Mouse (Mus musculus) gastrocnemius, adult 2 months (tissue): ENCODE measurements around the gene Ppp1ca. TPM values are rescaled to one million over a fixed set of nuclear protein-coding genes. Genes with fewer than 3 reads are reported as not detected.

ENCODE experiments used
- DNase-seq: peaks from one replicate; pipeline ENCODE4 v3.0.0; 2022
- H3K27ac ChIP-seq: fragments of 200-600 bp; 2 replicates; pipeline ENCODE4 v1.8.1; 2022; ENCODE audit warnings: mild to moderate bottlenecking
- H3K4me3 ChIP-seq: fragments of 200-600 bp; 2 replicates; pipeline ENCODE4 v1.8.1; 2022; ENCODE audit warnings: mild to moderate bottlenecking, moderate library complexity
- CTCF ChIP-seq: fragments of 200-600 bp; IDR thresholded peaks from 2 replicates; pipeline ENCODE4 v1.8.1; 2022; ENCODE audit warnings: antibody characterized with exemption, mild to moderate bottlenecking, moderate library complexity
- intact Hi-C: fragments of 180-260 bp; cut with DNase I; formaldehyde crosslinking; loops from one replicate; pipeline ENCODE4 v1.15.1; 2025
- long read RNA-seq, 2 experiments: library from polyadenylated mRNA; stranded (forward); transcript quantifications; one replicate each; pipeline ENCODE4 v2.0.0; 2021
- total RNA-seq, 2 experiments: library from RNA; stranded (reverse); gene quantifications; 2 replicates each; pipeline ENCODE4 v1.2.3; 2021

Gene Ppp1ca
- total RNA-seq, result 100 to 1,000 TPM; 201 to 214 TPM
- long read RNA-seq, experiment 1, transcript Ppp1ca-201 (7 exons, 1,473 nt), result major isoform, 209 of 225 reads
- long read RNA-seq, experiment 1, partial matches to known transcripts, result 5 of 225 reads
- long read RNA-seq, experiment 1, other reads (novel, unspliced or antisense), result 9 of 225 reads
- long read RNA-seq, experiment 2, transcript Ppp1ca-201 (7 exons, 1,473 nt), result major isoform, 232 of 252 reads
- long read RNA-seq, experiment 2, partial matches to known transcripts, result 13 of 252 reads
- long read RNA-seq, experiment 2, other reads (novel, unspliced or antisense), result 7 of 252 reads

DNA sequence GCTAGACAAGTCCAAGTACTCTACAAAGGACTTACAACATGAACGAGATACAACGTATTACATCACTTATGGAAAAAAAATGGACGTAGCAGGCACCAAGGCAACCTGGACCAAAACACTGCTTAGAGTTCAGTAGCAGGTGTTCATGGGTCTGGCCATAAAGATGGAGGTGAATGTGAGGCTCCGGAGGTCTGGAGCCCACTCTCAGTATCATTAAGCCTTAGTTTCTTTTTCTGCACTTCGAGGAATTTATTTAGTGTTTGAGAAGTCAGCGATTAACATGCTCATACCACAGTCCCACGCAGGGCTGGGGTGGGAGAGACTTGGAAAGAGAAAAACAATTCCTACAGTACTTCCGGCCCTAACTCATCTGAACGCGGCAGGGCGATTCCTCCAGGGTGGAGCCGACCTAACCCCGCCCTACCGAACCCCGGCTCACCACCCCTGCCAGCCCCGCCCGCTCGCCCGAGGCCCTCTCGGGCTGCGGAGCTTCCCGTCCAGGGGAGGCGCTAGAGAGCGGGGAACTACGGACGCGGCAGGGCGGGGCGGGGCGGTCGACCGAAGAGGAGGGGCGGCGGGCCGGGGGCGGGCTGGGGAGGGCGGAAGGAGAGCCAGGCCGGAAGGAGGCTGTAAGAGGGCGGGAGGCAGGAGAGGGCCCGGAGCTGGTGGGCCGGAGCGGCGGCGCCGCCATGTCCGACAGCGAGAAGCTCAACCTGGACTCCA, at the start of gene Ppp1ca:
Gene Ppp1ca, plus strand, starts transcription at position 538 of the 723 bp plus-strand sequence.
- Histone ChIP-seq H3K4me3 (peak within 1 kb of the TSS; percentile 94), H3K27ac (peak within 1 kb of the TSS; percentile 98)
- TF ChIP-seq CTCF, result peak; percentile 79
- peak; percentile 99 for DNase-seq
- intact Hi-C loops, result loop anchor here (1.0 to 5.0 kb wide), 2 partner anchors 21 to 64 kb away; partner anchors contain the start of gene Aip

DNA sequence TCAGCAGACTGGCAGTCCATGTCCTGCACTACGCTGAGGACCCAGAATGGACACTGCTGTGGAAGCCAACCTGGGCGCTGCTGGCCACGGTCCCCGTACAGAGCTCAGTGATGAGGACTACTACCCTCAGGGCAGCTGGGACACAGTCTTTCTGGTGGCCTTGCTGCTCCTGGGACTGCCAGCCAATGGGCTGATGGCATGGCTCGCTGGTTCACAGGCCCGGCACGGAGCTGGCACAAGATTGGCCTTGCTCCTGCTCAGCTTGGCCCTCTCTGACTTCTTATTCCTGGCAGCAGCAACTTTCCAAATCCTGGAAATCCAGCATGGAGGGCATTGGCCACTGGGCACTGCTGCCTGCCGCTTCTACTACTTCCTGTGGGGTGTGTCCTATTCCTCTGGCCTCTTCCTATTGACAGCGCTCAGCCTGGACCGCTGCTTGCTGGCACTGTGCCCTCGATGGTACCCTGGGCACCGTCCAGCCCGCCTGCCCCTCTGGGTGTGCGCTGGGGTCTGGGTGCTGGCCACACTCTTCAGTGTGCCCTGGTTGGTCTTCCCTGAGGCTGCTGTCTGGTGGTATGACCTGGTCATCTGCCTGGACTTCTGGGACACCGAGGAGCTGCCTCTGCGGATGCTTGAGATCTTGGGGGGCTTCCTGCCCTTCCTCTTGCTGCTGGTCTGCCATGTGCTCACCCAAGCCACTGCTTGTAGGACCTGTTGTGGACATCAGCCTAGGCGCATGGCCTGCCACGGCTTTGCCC, 49.3 kb upstream of the Ppp1ca start:
- no peak for TF ChIP-seq CTCF
- peak; percentile 38 for DNase-seq
- Histone ChIP-seq H3K27ac (no peak overlapping the region), H3K4me3 (no peak overlapping the region)
- intact Hi-C loops, result no loop called here

DNA sequence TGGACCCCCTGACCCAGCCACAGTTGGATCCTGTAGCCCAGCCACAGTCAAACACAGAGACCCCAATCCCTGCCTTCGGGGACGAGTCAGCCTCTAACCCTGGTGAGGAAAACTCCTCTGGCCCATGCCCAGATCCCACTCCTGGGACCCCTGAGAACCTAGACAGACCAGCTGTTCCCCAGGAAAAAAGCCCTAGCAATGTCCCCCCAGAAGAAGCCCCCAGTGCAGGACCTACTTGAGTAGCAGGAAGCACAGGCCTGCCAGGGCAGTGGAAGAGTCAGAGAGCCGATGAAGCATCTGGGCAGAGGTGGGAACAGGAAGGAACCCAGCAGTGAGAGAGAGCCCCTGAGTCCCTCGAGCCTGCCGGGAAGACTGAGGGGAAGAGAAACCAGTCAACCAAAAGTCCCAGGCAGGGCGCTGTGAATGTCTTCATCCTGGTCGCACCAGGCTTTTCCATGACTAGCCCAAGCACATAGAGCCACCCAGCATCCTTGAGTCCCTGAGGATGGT, 48.1 kb upstream of the Ppp1ca start, which contains the start of gene Cabp4:
Gene Cabp4, minus strand, starts transcription at position 275 of the 510 bp plus-strand sequence.
- Histone ChIP-seq H3K4me3 (no peak within 1 kb of the TSS), H3K27ac (peak within 1 kb of the TSS; percentile 96)
- intact Hi-C loops, result no loop called here
- DNase-seq, result no peak
- TF ChIP-seq CTCF, result no peak

DNA sequence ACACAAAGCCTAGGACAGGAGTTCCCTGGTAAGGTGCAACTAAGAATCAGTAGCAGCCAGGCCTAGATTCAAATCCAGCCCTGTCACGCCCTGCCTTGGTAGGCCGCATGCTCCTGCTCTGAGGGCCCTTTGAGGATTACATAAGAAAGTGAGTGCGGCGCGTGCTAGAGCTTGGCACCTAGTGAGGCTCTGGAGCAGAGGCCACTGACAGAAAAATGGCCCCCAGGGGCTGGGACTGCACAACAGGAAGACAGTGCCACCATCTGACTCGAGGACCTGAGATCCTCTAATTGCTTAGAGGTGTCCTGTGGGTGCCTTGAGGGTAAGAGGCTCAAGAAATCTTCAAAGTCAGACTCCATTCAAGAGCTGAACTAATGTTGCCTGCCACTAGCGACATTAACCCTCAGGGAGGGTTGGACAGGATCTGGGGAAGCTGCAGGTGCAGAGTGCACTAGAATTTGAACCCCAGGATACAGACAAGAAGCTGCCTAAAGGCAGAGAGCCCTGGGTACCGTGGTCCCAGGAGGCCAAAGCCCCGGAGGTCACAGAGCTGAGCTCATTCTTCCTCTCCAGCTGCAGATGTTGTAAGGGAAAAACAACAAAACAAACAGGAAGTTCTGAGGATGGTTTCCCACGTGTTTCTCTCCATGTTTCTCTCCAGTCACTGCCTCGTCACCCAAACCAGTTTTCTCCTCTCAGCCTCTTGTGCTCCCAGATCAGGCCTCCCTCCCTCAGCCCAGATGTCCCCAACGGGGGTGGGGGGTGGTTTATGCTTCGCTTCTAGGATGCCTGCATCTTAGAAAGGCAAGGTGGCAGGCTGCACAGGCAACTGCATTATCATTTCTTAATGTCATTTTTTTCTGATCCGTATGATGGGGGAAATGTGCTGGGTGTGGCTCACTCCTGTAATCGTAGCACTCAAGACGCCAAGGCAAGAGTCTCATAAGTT, 47.0 kb upstream of the Ppp1ca start:
- intact Hi-C loops, result no loop called here
- no peak for TF ChIP-seq CTCF
- peak; percentile 56 for DNase-seq
- Histone ChIP-seq H3K4me3 (no peak overlapping the region), H3K27ac (peak overlapping the region; percentile 96)

DNA sequence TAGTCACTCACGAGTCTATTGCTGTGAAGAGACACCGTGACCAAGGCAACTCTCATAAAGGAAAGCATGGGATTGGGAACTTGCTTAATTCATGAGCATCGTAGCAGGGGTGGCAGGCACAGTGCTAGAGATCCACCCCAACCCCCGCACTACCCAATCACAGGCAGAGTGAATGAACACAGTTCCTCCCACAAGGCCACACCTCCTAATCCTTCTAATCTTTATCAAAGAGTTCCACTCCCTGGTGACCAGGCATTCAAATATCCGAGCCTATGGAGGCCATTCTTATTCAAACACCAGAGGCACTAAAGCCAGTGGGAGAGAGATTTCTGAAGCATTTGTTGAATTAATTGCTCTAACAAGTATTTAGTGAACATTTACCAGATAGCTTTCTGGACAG, 45.9 kb upstream of the Ppp1ca start:
- no peak overlapping the region for H3K4me3 ChIP-seq
- TF ChIP-seq CTCF, result no peak
- no peak for DNase-seq
- peak overlapping the region; percentile 96; the same call in 1 of the 2 replicates for H3K27ac ChIP-seq
- intact Hi-C loops, result no loop called here

DNA sequence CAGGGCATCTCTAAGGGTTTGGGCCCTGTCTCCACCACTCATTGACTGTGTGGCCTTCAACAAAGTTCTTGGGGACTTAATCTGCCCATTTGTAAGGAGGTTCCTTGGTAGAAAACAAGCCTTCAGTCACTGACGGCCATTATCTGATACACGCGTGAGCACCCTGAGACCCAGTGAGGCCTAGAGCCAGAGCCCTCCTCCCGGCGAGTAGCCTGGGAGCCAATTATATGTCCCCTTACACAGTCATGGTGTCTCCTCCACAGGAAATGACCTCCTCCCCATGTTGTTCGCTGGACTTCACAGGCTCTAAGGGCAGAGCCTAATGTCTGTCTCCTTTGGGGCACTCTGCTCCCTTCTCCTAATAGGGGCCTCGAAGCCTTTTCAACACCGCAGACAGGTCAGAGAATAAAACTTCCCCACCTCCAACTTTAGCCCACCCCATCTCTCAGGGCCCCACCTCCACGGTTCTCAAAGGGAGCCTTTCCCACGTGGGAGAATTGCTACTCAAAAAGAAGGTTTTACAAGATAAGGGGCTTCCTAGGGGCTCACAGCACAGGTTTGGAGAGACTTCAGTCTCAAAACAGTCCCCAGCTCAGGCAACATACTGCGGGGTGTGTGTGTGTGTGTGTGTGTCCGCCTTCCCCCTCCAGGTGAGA, 45.4 kb upstream of the Ppp1ca start:
- Histone ChIP-seq H3K4me3 (no peak overlapping the region), H3K27ac (peak overlapping the region; percentile 96)
- no peak for DNase-seq
- TF ChIP-seq CTCF, result no peak
- intact Hi-C loops, result no loop called here

DNA sequence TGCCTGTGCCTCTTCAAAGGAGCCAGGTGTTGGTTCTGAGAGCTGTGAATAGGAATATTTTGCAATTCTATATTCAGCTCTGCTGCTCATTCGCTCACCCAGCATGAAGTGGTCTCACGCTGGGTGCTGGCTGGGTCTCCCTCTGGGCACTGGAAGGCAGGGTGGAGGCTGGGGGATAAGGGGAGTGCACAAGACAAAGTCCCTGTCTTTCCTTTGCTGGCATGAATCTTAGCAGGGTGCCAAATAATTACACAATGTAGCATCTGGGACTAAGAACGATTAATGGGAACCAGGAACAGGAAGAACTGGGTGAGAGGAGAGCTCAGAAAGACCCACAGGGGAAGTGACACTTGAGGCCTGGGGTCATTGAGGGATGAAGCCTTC, 44.9 kb upstream of the Ppp1ca start:
- no peak for TF ChIP-seq CTCF
- Histone ChIP-seq H3K4me3 (no peak overlapping the region), H3K27ac (peak overlapping the region; percentile 96)
- no peak for DNase-seq
- intact Hi-C loops, result no loop called here

DNA sequence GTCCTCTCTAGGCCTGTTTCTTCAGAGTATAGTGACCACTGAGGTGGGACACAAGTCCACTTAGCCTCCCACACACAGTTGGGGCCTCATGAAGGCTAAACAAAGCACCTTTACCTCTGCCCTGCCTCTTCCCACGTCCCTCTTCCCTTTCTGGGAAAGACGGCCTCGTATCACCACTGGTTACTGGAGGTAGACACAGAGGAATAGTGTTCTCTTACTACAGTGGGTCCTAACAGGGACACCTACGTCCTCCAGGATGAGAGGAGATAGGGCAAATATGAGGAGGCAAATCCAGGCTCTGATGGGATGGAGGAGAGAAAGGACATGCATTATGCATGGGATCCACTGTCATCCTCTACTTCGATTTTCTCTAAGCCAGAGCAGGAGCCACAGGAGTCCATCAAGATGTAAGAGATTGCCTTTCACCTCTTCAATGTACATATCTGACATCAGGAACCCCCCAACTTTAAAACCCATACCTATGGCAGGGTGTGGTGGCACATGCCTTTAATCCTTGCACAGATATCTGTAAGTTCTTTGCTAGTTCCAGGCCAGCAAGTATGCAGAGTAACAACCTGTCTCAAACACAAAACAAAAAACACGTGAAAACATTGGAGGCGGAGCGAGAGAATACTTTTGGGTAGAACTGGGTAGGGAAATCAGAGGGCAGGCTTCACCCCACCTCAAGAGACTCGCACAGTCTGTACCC, 43.9 kb upstream of the Ppp1ca start:
- DNase-seq, result no peak
- TF ChIP-seq CTCF, result no peak
- peak overlapping the region; percentile 97 for H3K4me3 ChIP-seq
- peak overlapping the region; percentile 96 for H3K27ac ChIP-seq
- intact Hi-C loops, result no loop called here

DNA sequence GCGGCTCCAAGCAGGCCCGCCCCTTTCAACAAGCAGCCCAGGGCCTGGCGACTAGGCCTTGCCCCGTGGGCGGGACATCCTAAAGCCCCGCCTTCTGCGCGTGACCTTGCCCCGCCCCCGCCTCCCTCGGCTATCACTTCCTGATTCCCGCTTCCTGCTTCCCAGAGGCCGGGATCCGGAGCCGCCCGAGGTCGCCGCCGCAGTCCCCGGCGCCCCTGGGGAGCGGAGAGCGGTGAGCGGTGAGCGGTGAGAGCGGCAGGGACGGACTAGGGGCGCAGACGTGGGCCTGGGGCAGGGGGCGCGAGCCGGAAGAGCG, 43.4 kb upstream of the Ppp1ca start, which contains the start of gene Coro1b:
Gene Coro1b, plus strand, starts transcription at position 129 of the 316 bp plus-strand sequence.
- peak within 1 kb of the TSS; percentile 96 for H3K27ac ChIP-seq
- DNase-seq, result peak; percentile 98
- peak within 1 kb of the TSS; percentile 97 for H3K4me3 ChIP-seq
- intact Hi-C loops, result no loop called here
- TF ChIP-seq CTCF, result no peak

DNA sequence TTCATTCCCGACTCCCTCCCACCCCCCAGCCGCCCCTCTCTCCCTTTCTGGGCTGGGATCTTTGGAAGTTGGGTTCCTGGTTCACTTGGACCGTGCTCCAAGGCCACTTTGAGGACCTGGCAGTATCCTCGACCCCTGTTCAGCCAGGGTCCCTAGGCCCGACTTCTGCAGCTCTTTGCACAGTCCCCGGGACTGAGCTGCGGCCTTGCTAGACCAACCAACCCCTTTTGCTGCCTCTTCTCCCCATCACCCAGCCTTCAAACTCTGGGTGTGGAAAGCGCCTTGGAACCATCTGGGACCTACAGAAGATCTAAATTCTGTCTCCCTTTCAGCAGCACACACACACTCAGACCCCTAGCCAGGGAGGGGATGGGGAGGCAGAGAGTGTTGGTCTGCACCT, 43.0 kb upstream of the Ppp1ca start:
- intact Hi-C loops, result no loop called here
- H3K27ac ChIP-seq, result peak overlapping the region; percentile 96
- DNase-seq, result no peak
- no peak for TF ChIP-seq CTCF
- H3K4me3 ChIP-seq, result peak overlapping the region; percentile 97

DNA sequence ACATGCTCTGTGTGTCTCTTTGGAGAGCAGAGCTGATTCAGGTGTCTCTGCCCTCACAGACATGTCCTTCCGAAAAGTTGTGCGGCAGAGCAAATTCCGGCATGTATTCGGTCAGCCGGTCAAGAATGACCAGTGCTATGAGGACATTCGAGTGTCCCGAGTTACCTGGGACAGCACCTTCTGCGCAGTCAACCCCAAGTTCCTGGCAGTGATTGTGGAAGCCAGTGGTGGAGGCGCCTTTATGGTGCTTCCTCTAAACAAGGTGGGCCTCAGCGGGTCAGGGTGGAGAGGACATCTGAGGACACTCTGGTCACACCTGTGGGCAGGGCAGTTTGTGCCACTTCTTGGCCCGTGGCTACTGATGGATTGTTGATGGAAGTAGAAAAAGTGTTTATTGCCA, 42.6 kb upstream of the Ppp1ca start:
- peak overlapping the region; percentile 97 for H3K4me3 ChIP-seq
- DNase-seq, result no peak
- TF ChIP-seq CTCF, result no peak
- intact Hi-C loops, result no loop called here
- peak overlapping the region; percentile 96 for H3K27ac ChIP-seq
